Mouse (Mus musculus) cerebellum, adult 2 months (tissue): ENCODE data around the gene Tmem219.

Source experiments
- CTCF ChIP-seq: fragments of 200-500 bp; IDR thresholded peaks from 2 replicates; pipeline ENCODE4 v1.5.1; 2011; ENCODE audit warnings: low read depth, mild to moderate bottlenecking, control low read depth, low read length, moderate library complexity, borderline replicate concordance; ENCODE audit not compliant: insufficient read depth
- POLR2A ChIP-seq: fragments of 200-500 bp; IDR thresholded peaks from 2 replicates; pipeline ENCODE4 v1.6.1; 2011; ENCODE audit warnings: low read length, control low read depth, borderline replicate concordance; ENCODE audit not compliant: insufficient read depth

- TF ChIP-seq CTCF (no peak), POLR2A (peak; percentile 99)
Observed at GRCm38 (mm10) chr7:126898102-126898990, 24.4 kb downstream of the Tmem219 start.
